Mouse (Mus musculus): ENCODE measurements around the gene Kcnk2. TPM values are rescaled to one million over a fixed set of nuclear protein-coding genes. Genes with fewer than 3 reads are reported as not detected.

Gene Kcnk2
- total RNA-seq (2021): 1 to 10 TPM; 6.1 to 7.6 TPM

GRCm38 (mm10) chr1:189402223-189402943 lies at the start of gene Kcnk2:
Kcnk2 (minus strand) TSS chr1:189402273.
- no peak for DNase-seq

- DNase-seq: no peak
Measured at GRCm38 (mm10) chr1:189440741-189441140, 38.7 kb upstream of the Kcnk2 start.

GRCm38 (mm10) chr1:189437126-189437525 lies 35.1 kb upstream of the Kcnk2 start:
- no peak for DNase-seq

- DNase-seq: no peak
Measured at GRCm38 (mm10) chr1:189435452-189435851, 33.4 kb upstream of the Kcnk2 start.

GRCm38 (mm10) chr1:189431479-189431878 lies 29.4 kb upstream of the Kcnk2 start:
- DNase-seq: no peak

GRCm38 (mm10) chr1:189430534-189430933 lies 28.5 kb upstream of the Kcnk2 start:
- no peak for DNase-seq

GRCm38 (mm10) chr1:189429566-189429965 lies 27.5 kb upstream of the Kcnk2 start:
- DNase-seq: no peak

GRCm38 (mm10) chr1:189426252-189426651 lies 24.2 kb upstream of the Kcnk2 start:
- no peak for DNase-seq

GRCm38 (mm10) chr1:189419914-189420313 lies 17.8 kb upstream of the Kcnk2 start:
- no peak for DNase-seq

GRCm38 (mm10) chr1:189409906-189410305 lies 7.8 kb upstream of the Kcnk2 start:
- no peak for DNase-seq

GRCm38 (mm10) chr1:189405221-189405620 lies 3.1 kb upstream of the Kcnk2 start:
- peak; percentile 12 for DNase-seq

GRCm38 (mm10) chr1:189403546-189403945 lies 1.5 kb upstream of the Kcnk2 start:
- no peak for DNase-seq

GRCm38 (mm10) chr1:189403139-189403538 lies 1.1 kb upstream of the Kcnk2 start:
- no peak for DNase-seq

- no peak for DNase-seq
Measured at GRCm38 (mm10) chr1:189386848-189387247, 15.2 kb downstream of the Kcnk2 start.

- no peak for DNase-seq
Measured at GRCm38 (mm10) chr1:189386141-189386540, 15.9 kb downstream of the Kcnk2 start.

GRCm38 (mm10) chr1:189367722-189368121 lies 34.4 kb downstream of the Kcnk2 start:
- no peak for DNase-seq

GRCm38 (mm10) chr1:189364188-189364587 lies 37.9 kb downstream of the Kcnk2 start:
- no peak for DNase-seq

GRCm38 (mm10) chr1:189362579-189362978 lies 39.5 kb downstream of the Kcnk2 start:
- DNase-seq: no peak

- DNase-seq: no peak
Measured at GRCm38 (mm10) chr1:189359699-189360098, 42.4 kb downstream of the Kcnk2 start.

- DNase-seq: no peak
Measured at GRCm38 (mm10) chr1:189353887-189354286, 48.2 kb downstream of the Kcnk2 start.

GRCm38 (mm10) chr1:189351804-189352203 lies 50.3 kb downstream of the Kcnk2 start:
- DNase-seq: no peak

- no peak for DNase-seq
Measured at GRCm38 (mm10) chr1:189349205-189349604, 52.9 kb downstream of the Kcnk2 start.

- no peak for DNase-seq
Measured at GRCm38 (mm10) chr1:189345166-189345565, 56.9 kb downstream of the Kcnk2 start.
